Mouse (Mus musculus) right cerebral cortex, postnatal 4 days (tissue): ENCODE measurements around the gene Ttc26.

ENCODE experiments used
- DNase-seq: peaks from one replicate; pipeline ENCODE4 v3.0.0-alpha.2; 2022

Gene Ttc26

GRCm38 (mm10) chr6:38469591-38469990 lies 88.3 kb downstream of the Ttc26 start:
- DNase-seq: no peak
